Mouse (Mus musculus) central nervous system, embryonic 18 days (tissue): ENCODE measurements around the gene Tnfrsf26. TPM values are rescaled to one million over a fixed set of nuclear protein-coding genes. Genes with fewer than 3 reads are reported as not detected.

Experiments used
- polyA plus RNA-seq: library from polyadenylated mRNA; depleted of rRNA; stranded (reverse); fragments of >200 nt; gene quantifications from 2 replicates; pipeline ENCODE4 v1.2.3, GENCODE M21; 2012; rRNA removed

The Tnfrsf26 gene
- 0.17 and 0.26 TPM in 2 replicates for polyA plus RNA-seq

DNA sequence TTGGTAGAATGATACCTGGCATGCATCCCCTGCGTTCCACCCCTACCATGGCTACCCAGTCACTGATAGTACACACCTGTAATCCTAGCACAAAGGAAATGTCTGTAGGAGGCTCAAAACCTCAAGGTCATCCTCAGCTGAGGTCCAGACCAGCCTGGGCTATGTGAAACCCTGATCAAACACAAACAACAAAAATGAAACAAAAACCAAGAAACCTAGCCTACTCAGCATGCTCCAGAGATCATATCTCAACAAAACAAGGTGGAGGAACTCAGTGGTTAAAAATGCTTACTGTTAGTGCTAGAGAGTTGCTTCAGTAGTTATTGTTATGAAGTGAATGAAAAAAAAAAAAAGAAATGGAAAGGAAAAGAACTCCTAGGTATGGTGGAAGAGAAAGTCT lies at the start of gene Tnfrsf26:
TSS of gene Tnfrsf26 (minus strand) at position 183 of the 400 bp plus-strand sequence.

DNA sequence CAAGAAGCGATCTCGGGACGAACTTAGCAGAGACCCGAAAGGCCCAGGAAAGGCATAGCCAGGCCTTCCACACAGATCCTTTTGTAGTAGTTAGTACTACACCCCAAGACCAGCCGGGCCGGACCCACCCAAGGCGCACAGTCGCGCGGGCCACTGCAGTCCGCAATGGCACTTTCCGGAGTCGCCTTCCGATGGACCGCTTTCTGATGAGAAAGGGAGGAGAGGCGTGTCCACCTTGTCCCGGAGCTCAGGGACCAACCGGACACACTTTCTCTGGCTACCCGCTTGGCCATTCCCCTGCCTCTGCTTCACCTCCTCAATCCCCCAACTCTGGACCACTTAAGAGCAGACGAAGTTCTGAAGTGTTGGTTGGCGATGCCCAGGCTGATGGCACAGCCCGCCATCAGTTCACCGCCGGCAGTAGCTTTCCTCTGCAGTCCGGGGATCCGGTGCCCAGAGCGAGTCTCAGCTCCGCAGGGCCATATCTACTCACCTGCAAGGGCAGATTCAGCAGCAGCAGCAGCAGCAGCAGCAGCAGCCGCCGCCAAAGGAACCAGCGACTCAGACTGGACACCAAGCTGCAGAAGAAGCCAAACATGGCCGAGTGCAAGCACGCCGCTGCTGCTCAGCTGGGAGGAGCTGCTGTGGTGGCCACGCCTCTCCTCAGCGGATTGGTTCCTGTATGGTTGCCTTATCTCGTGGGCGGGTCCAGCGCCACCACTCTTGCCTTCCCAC lies 20.7 kb upstream of the Tnfrsf26 start, which contains the start of gene Tnfrsf22:
TSS of gene Tnfrsf22 (minus strand) at position 628 of the 735 bp plus-strand sequence.

DNA sequence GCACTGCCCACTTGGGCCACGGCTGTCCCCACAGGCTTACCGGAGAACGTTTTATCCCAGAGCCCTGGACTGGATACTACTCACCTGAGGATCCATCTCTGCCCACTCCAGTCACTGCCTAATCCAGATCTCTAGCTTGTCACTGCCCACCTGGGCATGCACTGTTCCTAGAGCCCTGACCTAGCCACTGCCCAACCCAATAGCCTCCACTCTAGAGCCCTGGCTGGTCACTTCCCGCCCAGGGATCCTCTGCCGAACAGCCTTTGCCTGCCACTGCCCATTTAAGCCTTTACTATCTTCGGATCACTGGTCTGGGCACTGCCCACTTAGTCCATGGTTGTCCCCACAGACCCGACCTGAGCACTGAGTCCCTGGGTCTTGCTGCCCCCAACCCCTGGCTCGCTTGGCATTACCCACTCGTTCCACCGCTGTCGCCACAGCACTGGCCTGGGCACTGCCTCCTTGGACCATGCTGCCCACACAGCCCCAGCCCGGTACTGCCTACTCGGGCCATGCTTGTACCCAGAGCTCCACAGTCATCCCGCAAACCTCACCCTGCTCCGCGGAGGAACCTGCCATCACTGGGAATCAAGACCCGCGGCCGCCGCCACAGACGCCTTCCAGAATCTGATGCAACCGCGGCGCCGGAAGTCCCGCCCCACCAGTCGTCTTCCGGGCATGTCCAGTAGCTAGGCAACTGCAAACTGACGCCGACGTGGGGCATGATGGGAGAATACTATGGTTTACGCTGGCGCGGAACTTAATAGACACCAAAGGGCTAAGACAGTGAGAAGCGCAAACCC lies 28.9 kb downstream of the Tnfrsf26 start, which contains the start of gene Cars:
TSS of gene Cars (minus strand) at position 663 of the 803 bp plus-strand sequence.

Other genes starting within 250 kb of the Tnfrsf26 start
- 107 and 110 TPM in 2 replicates for gene Cdkn1c, start 167.7 kb downstream of the Tnfrsf26 start, polyA plus RNA-seq
- 0.79 and 0.96 TPM in 2 replicates for gene Slc22a18, start 155.0 kb downstream of the Tnfrsf26 start, polyA plus RNA-seq
- gene Phlda2, start 125.6 kb downstream of the Tnfrsf26 start, polyA plus RNA-seq = 0.34 and 0.43 TPM in 2 replicates
- 233 and 239 TPM in 2 replicates for gene Nap1l4, start 79.6 kb downstream of the Tnfrsf26 start, polyA plus RNA-seq
- gene Cars, start 28.6 kb downstream of the Tnfrsf26 start, polyA plus RNA-seq = 48.1 and 49.1 TPM in 2 replicates
- gene Tnfrsf22, start 20.9 kb upstream of the Tnfrsf26 start, polyA plus RNA-seq = 4.9 and 6.7 TPM in 2 replicates
- gene Tnfrsf23, start 57.1 kb upstream of the Tnfrsf26 start, polyA plus RNA-seq = 3.5 and 4.1 TPM in 2 replicates
- gene Osbpl5, start 128.3 kb upstream of the Tnfrsf26 start, polyA plus RNA-seq = 59.2 and 60.0 TPM in 2 replicates
- not detected in 2 replicates for gene Mrgprg, start 138.3 kb upstream of the Tnfrsf26 start, polyA plus RNA-seq
- gene Mrgpre, start 155.8 kb upstream of the Tnfrsf26 start, polyA plus RNA-seq = 9.9 and 10.1 TPM in 2 replicates
- gene Nadsyn1, start 194.1 kb upstream of the Tnfrsf26 start, polyA plus RNA-seq = 8.5 and 10.3 TPM in 2 replicates
- 128 TPM in 2 replicates for gene Dhcr7, start 194.4 kb upstream of the Tnfrsf26 start, polyA plus RNA-seq
- gene Gm498, start 238.1 kb upstream of the Tnfrsf26 start, polyA plus RNA-seq = not detected in 2 replicates